Mouse (Mus musculus) limb, embryonic 13.5 days (tissue): ENCODE measurements at regions not wholly inside any gene's neighbourhood (a gene's known extent, or its start where the extent isn't known, plus 50 kb on each side); places are given as distances from the start of the nearest gene placed in this dataset.
A peak's percentile ranks its signal among the peaks of the same experiment; 100 is the strongest.

Experiments
- ATAC-seq: fragments of 200-750 bp; cut with Nextera tagmentation; 2 replicates; pipeline ENCODE4 v1.8.0; 2017; ENCODE audit warnings: low read depth, moderate number of reproducible peaks, moderate TSS enrichment; ENCODE audit not compliant: low FRiP score
- H3K27ac ChIP-seq: fragments of 300-500 bp; sonication (generic); 2 replicates; pipeline ENCODE4 v1.5.1; 2015; ENCODE audit warnings: inconsistent platforms, mild to moderate bottlenecking, moderate library complexity
- H3K27me3 ChIP-seq: fragments of 300-500 bp; sonication (generic); 2 replicates; pipeline ENCODE4 v1.6.1; 2015; ENCODE audit warnings: mild to moderate bottlenecking, inconsistent platforms
- H3K36me3 ChIP-seq: fragments of 300-500 bp; sonication (generic); 2 replicates; pipeline ENCODE4 v1.6.1; 2015; ENCODE audit warnings: inconsistent platforms, mild to moderate bottlenecking, moderate library complexity
- H3K4me1 ChIP-seq: fragments of 300-500 bp; sonication (generic); 2 replicates; pipeline ENCODE4 v1.6.1; 2015; ENCODE audit warnings: inconsistent platforms
- H3K4me2 ChIP-seq: fragments of 300-500 bp; sonication (generic); replicated peaks from 2 replicates; pipeline ENCODE4 v1.6.1; 2015; ENCODE audit warnings: inconsistent platforms, mild to moderate bottlenecking, moderate library complexity
- H3K4me3 ChIP-seq: fragments of 300-500 bp; sonication (generic); 2 replicates; pipeline ENCODE4 v1.5.1; 2015; ENCODE audit warnings: moderate library complexity, mild to moderate bottlenecking, inconsistent platforms
- H3K9ac ChIP-seq: fragments of 300-500 bp; sonication (generic); 2 replicates; pipeline ENCODE4 v1.6.1; 2015; ENCODE audit warnings: mild to moderate bottlenecking, inconsistent platforms
- H3K9me3 ChIP-seq: fragments of 300-500 bp; sonication (generic); 2 replicates; pipeline ENCODE4 v1.6.1; 2016; ENCODE audit warnings: inconsistent platforms
- WGBS: fragments of 180-500 bp; shearing (Covaris S2); methylation state at CpG from one replicate; pipeline ENCODE4 v1.1.7; 2015; 5-methylcytosine and 5-hydroxymethylcytosine counted together

- 0 out of 2 replicates have a peak overlapping the region, but pooled peaks have one; percentile 23 for H3K27ac ChIP-seq
Measured at GRCm38 (mm10) chr11:24300351-24300750, 222.5 kb downstream of the Bcl11a start.

GRCm38 (mm10) chr11:24301201-24301600 is 223.3 kb downstream of the Bcl11a start:
- H3K27me3 ChIP-seq: no peaks in the 10 kb centered on the region
- no peaks in the 10 kb centered on the region for H3K36me3 ChIP-seq
- no peak overlapping the region for H3K4me3 ChIP-seq
- H3K4me2 ChIP-seq: no peak overlapping the region
- peaks cover 55% of the 10 kb centered on the region for H3K4me1 ChIP-seq
- ATAC-seq: no peak
- no peak overlapping the region for H3K27ac ChIP-seq
- H3K9me3 ChIP-seq: no peaks in the 10 kb centered on the region
- no peak overlapping the region for H3K9ac ChIP-seq
- WGBS: 65% methylated on average over 3 of the region's 3 CpGs

More at GRCm38 (mm10) chr11:24300351-24300750, 222.5 kb downstream of the Bcl11a start:
- Histone ChIP-seq H3K9me3 (no peaks in the 10 kb centered on the region), H3K4me2 (no peak overlapping the region), H3K4me1 (peaks cover 54% of the 10 kb centered on the region), H3K27me3 (no peaks in the 10 kb centered on the region), H3K4me3 (no peak overlapping the region), H3K9ac (no peak overlapping the region), H3K36me3 (no peaks in the 10 kb centered on the region)
- no peak for ATAC-seq
- WGBS: 75% methylated on average over 4 of the region's 4 CpGs

- Histone ChIP-seq H3K4me2 (peak overlapping the region; percentile 68), H3K4me3 (peak overlapping the region; percentile 38), H3K36me3 (no peaks in the 10 kb centered on the region), H3K9ac (peak overlapping the region; percentile 45; the same call in 1 of the 2 replicates), H3K27ac (peak overlapping the region; percentile 34; the same call in 1 of the 2 replicates), H3K9me3 (no peaks in the 10 kb centered on the region; the same call in 1 of the 2 replicates), H3K27me3 (no peaks in the 10 kb centered on the region), H3K4me1 (peaks cover 48% of the 10 kb centered on the region)
- WGBS: 2% methylated on average over 17 of the region's 17 CpGs
- ATAC-seq: peak; percentile 41; the same call in 1 of the 2 replicates
Measured at GRCm38 (mm10) chr11:24305145-24305553, 227.3 kb downstream of the Bcl11a start.

- Histone ChIP-seq H3K4me2 (peak overlapping the region; percentile 68), H3K27me3 (no peaks in the 10 kb centered on the region), H3K4me1 (peaks cover 44% of the 10 kb centered on the region), H3K36me3 (no peaks in the 10 kb centered on the region), H3K27ac (no peak overlapping the region; the same call in 1 of the 2 replicates), H3K9me3 (peaks cover 4% of the 10 kb centered on the region; the same call in 1 of the 2 replicates), H3K4me3 (peak overlapping the region; percentile 38), H3K9ac (no peak overlapping the region; the same call in 1 of the 2 replicates)
- peak; percentile 61; the same call in 1 of the 2 replicates for ATAC-seq
- WGBS: 3% methylated on average over 11 of the region's 11 CpGs
Measured at GRCm38 (mm10) chr11:24305691-24306090, 227.8 kb downstream of the Bcl11a start.

- Histone ChIP-seq H3K9me3 (peaks cover 4% of the 10 kb centered on the region; the same call in 1 of the 2 replicates), H3K27ac (no peak overlapping the region; the same call in 1 of the 2 replicates), H3K4me2 (peak overlapping the region; percentile 68), H3K36me3 (no peaks in the 10 kb centered on the region), H3K4me3 (peak overlapping the region; percentile 38), H3K27me3 (no peaks in the 10 kb centered on the region), H3K4me1 (peaks cover 44% of the 10 kb centered on the region), H3K9ac (no peak overlapping the region; the same call in 1 of the 2 replicates)
- ATAC-seq: no peak
- 70% methylated on average over 2 of the region's 2 CpGs for WGBS
Measured at GRCm38 (mm10) chr11:24306101-24306500, 228.2 kb downstream of the Bcl11a start.

- H3K9ac ChIP-seq: no peak overlapping the region
- WGBS: 67% methylated on average over 6 of the region's 6 CpGs
- no peaks in the 10 kb centered on the region for H3K27me3 ChIP-seq
- H3K27ac ChIP-seq: no peak overlapping the region
- no peak overlapping the region for H3K4me3 ChIP-seq
- no peak for ATAC-seq
- no peaks in the 10 kb centered on the region for H3K36me3 ChIP-seq
- H3K4me1 ChIP-seq: peaks cover 49% of the 10 kb centered on the region
- H3K4me2 ChIP-seq: no peak overlapping the region
- H3K9me3 ChIP-seq: peaks cover 4% of the 10 kb centered on the region; the same call in 1 of the 2 replicates
Measured at GRCm38 (mm10) chr11:24307601-24308252, 229.9 kb downstream of the Bcl11a start.

- no peak overlapping the region for H3K9ac ChIP-seq
- peaks cover 54% of the 10 kb centered on the region for H3K4me1 ChIP-seq
- WGBS: 31% methylated on average over 1 of the region's 1 CpGs
- no peak for ATAC-seq
- no peaks in the 10 kb centered on the region for H3K27me3 ChIP-seq
- peaks cover 4% of the 10 kb centered on the region; the same call in 1 of the 2 replicates for H3K9me3 ChIP-seq
- H3K27ac ChIP-seq: no peak overlapping the region
- no peak overlapping the region for H3K4me3 ChIP-seq
- H3K36me3 ChIP-seq: no peaks in the 10 kb centered on the region
- H3K4me2 ChIP-seq: no peak overlapping the region
Measured at GRCm38 (mm10) chr11:24308253-24308633, 230.4 kb downstream of the Bcl11a start.

GRCm38 (mm10) chr11:24314046-24314445 is 236.2 kb downstream of the Bcl11a start:
- no peak overlapping the region for H3K27ac ChIP-seq
- H3K27me3 ChIP-seq: no peaks in the 10 kb centered on the region
- H3K4me1 ChIP-seq: peaks cover 19% of the 10 kb centered on the region
- H3K36me3 ChIP-seq: no peaks in the 10 kb centered on the region
- no peak overlapping the region for H3K4me3 ChIP-seq
- ATAC-seq: no peak
- H3K4me2 ChIP-seq: no peak overlapping the region
- peaks cover 4% of the 10 kb centered on the region; the same call in 1 of the 2 replicates for H3K9me3 ChIP-seq
- WGBS: 91% methylated on average over 1 of the region's 1 CpGs
- H3K9ac ChIP-seq: no peak overlapping the region

- ATAC-seq: no peak
- Histone ChIP-seq H3K4me3 (no peak overlapping the region), H3K4me1 (peaks cover 19% of the 10 kb centered on the region), H3K36me3 (no peaks in the 10 kb centered on the region), H3K9me3 (no peaks in the 10 kb centered on the region), H3K9ac (no peak overlapping the region), H3K27ac (no peak overlapping the region), H3K4me2 (no peak overlapping the region), H3K27me3 (no peaks in the 10 kb centered on the region)
- WGBS: 79% methylated on average over 3 of the region's 3 CpGs
Measured at GRCm38 (mm10) chr11:24315582-24315981, 237.7 kb downstream of the Bcl11a start.

- H3K27ac ChIP-seq: no peak overlapping the region
- no peaks in the 10 kb centered on the region for H3K9me3 ChIP-seq
- H3K4me1 ChIP-seq: peaks cover 19% of the 10 kb centered on the region
- 76% methylated on average over 4 of the region's 4 CpGs for WGBS
- H3K4me2 ChIP-seq: no peak overlapping the region
- no peaks in the 10 kb centered on the region for H3K27me3 ChIP-seq
- ATAC-seq: no peak
- H3K36me3 ChIP-seq: no peaks in the 10 kb centered on the region
- H3K4me3 ChIP-seq: no peak overlapping the region
- no peak overlapping the region for H3K9ac ChIP-seq
Measured at GRCm38 (mm10) chr11:24316198-24316597, 238.3 kb downstream of the Bcl11a start.

GRCm38 (mm10) chr11:24317989-24318735 is 240.3 kb downstream of the Bcl11a start:
- Histone ChIP-seq H3K36me3 (no peaks in the 10 kb centered on the region), H3K27ac (no peak overlapping the region), H3K4me3 (no peak overlapping the region), H3K9me3 (no peaks in the 10 kb centered on the region), H3K4me2 (no peak overlapping the region), H3K4me1 (peaks cover 9% of the 10 kb centered on the region), H3K27me3 (no peaks in the 10 kb centered on the region), H3K9ac (no peak overlapping the region)
- 69% methylated on average over 2 of the region's 2 CpGs for WGBS
- ATAC-seq: no peak

- 84% methylated on average over 3 of the region's 3 CpGs for WGBS
- no peak for ATAC-seq
- H3K9ac ChIP-seq: no peak overlapping the region
- no peaks in the 10 kb centered on the region for H3K9me3 ChIP-seq
- no peaks in the 10 kb centered on the region for H3K27me3 ChIP-seq
- peaks cover under 1% of the 10 kb centered on the region; the same call in 1 of the 2 replicates for H3K4me1 ChIP-seq
- H3K4me2 ChIP-seq: no peak overlapping the region
- H3K27ac ChIP-seq: no peak overlapping the region
- no peak overlapping the region for H3K4me3 ChIP-seq
- H3K36me3 ChIP-seq: no peaks in the 10 kb centered on the region
Measured at GRCm38 (mm10) chr11:24319222-24319621, 241.4 kb downstream of the Bcl11a start.
